Mouse (Mus musculus) CH12.LX (cell line): Measurements from ENCODE around the gene Sec22b. TPM values are rescaled to one million over a fixed set of nuclear protein-coding genes. Genes with fewer than 3 reads are reported as not detected.

ENCODE experiments used
- DNase-seq: peaks from one replicate; pipeline ENCODE4 v3.0.0-alpha.2; 2013; ENCODE audit errors: extremely low read depth
- H3K27ac ChIP-seq: 2 replicates; pipeline ENCODE4 v1.5.1; 2012; ENCODE audit warnings: low read depth, mild to moderate bottlenecking, control low read depth, moderate library complexity; ENCODE audit not compliant: insufficient read depth
- H3K27me3 ChIP-seq: replicated peaks from 2 replicates; pipeline ENCODE3; 2012; ENCODE audit warnings: inconsistent platforms
- H3K36me3 ChIP-seq, 2 experiments: replicated peaks in 1 of 2; 2 replicates each; pipeline versions ENCODE3 to v1.6.1; 2012; ENCODE audit warnings: inconsistent platforms in 1 of 2, low read length in 1 of 2, mild to moderate bottlenecking in 1 of 2, mixed read lengths in 1 of 2, moderate library complexity in 1 of 2; ENCODE audit not compliant: control insufficient read depth in 1 of 2, insufficient read depth in 1 of 2
- H3K4me1 ChIP-seq, 2 experiments: 2 replicates each; pipeline ENCODE4 v1.6.1; 2012; ENCODE audit warnings: inconsistent platforms in 1 of 2, moderate library complexity in 1 of 2; ENCODE audit not compliant: insufficient read depth in 2 of 2, control insufficient read depth in 1 of 2
- H3K4me2 ChIP-seq: 2 replicates; pipeline ENCODE4 v1.6.1; 2012; ENCODE audit warnings: low read depth, mild to moderate bottlenecking, control low read depth; ENCODE audit not compliant: poor library complexity, insufficient read depth, severe bottlenecking
- H3K4me3 ChIP-seq, 3 experiments: fragments of 150-350 bp in 1 of 3; sonication (generic) in 1 of 3; replicated peaks in 1 of 3; 2 replicates each; pipeline versions ENCODE3 to v1.5.1; 2011 to 2012; ENCODE audit warnings: low read depth in 2 of 3, low read length in 2 of 3, mild to moderate bottlenecking in 2 of 3, moderate library complexity in 2 of 3, control low read depth in 1 of 3, improper control_type of control experiment in 1 of 3, inconsistent platforms in 1 of 3, mixed read lengths in 1 of 3; ENCODE audit not compliant: poor library complexity in 1 of 3
- H3K79me2 ChIP-seq: replicated peaks from 2 replicates; pipeline ENCODE4 v1.6.1; 2012; ENCODE audit warnings: mild to moderate bottlenecking, moderate library complexity; ENCODE audit not compliant: control insufficient read depth, poor library complexity, insufficient read depth, severe bottlenecking; ENCODE audit errors: extremely low read depth
- H3K9ac ChIP-seq: 2 replicates; pipeline ENCODE4 v1.6.1; 2012; ENCODE audit warnings: low read depth, mild to moderate bottlenecking, control low read depth, moderate library complexity; ENCODE audit not compliant: insufficient read depth
- H3K9me3 ChIP-seq: replicated peaks from 2 replicates; pipeline ENCODE3; 2012; ENCODE audit warnings: low read length, inconsistent platforms, mixed read lengths
- BHLHE40 ChIP-seq: IDR thresholded peaks from 2 replicates; pipeline ENCODE4 v1.6.1; 2011; ENCODE audit warnings: mild to moderate bottlenecking, low read depth, low read length, improper control_type of control experiment
- CHD1 ChIP-seq: IDR thresholded peaks from 2 replicates; pipeline ENCODE4 v1.6.1; 2012; ENCODE audit warnings: low read depth, low read length, improper control_type of control experiment, inconsistent platforms
- CHD2 ChIP-seq: IDR thresholded peaks from 2 replicates; pipeline ENCODE4 v1.6.1; 2011; ENCODE audit warnings: low read length, improper control_type of control experiment
- E2F4 ChIP-seq: IDR thresholded peaks from 2 replicates; pipeline ENCODE4 v1.6.1; 2011; ENCODE audit warnings: low read depth, low read length, improper control_type of control experiment; ENCODE audit not compliant: insufficient replicate concordance
- EP300 ChIP-seq: IDR thresholded peaks from 2 replicates; pipeline ENCODE4 v1.6.1; 2011; ENCODE audit warnings: low read length, improper control_type of control experiment
- ETS1 ChIP-seq: conservative IDR thresholded peaks from 2 replicates; pipeline ENCODE4 v1.6.1; 2012; ENCODE audit warnings: low read depth, mild to moderate bottlenecking, inconsistent platforms, low read length, improper control_type of control experiment, moderate library complexity
- IRF4 ChIP-seq: IDR thresholded peaks from 2 replicates; pipeline ENCODE4 v1.6.1; 2014; ENCODE audit warnings: low read depth, mild to moderate bottlenecking, inconsistent platforms, low read length, improper control_type of control experiment
- JUN ChIP-seq: IDR thresholded peaks from 2 replicates; pipeline ENCODE4 v1.6.1; 2011; ENCODE audit warnings: low read depth, mild to moderate bottlenecking, low read length, improper control_type of control experiment, moderate library complexity; ENCODE audit not compliant: insufficient read depth
- JUND ChIP-seq: conservative IDR thresholded peaks from 2 replicates; pipeline ENCODE4 v1.6.1; 2011; ENCODE audit warnings: low read depth, low read length, improper control_type of control experiment
- KAT2A ChIP-seq: IDR thresholded peaks from 2 replicates; pipeline ENCODE4 v1.6.1; 2012; ENCODE audit warnings: low read length, improper control_type of control experiment, inconsistent platforms; ENCODE audit not compliant: insufficient replicate concordance
- MAFK ChIP-seq: IDR thresholded peaks from 2 replicates; pipeline ENCODE4 v1.6.1; 2011; ENCODE audit warnings: low read length, improper control_type of control experiment; ENCODE audit not compliant: insufficient replicate concordance
- MAZ ChIP-seq: IDR thresholded peaks from 2 replicates; pipeline ENCODE4 v1.6.1; 2012; ENCODE audit warnings: low read depth, mild to moderate bottlenecking, inconsistent platforms, low read length, improper control_type of control experiment, moderate library complexity
- MEF2A ChIP-seq: IDR thresholded peaks from 2 replicates; pipeline ENCODE4 v1.6.1; 2014; ENCODE audit warnings: low read depth, mild to moderate bottlenecking, inconsistent platforms, low read length, improper control_type of control experiment, borderline replicate concordance
- NELFE ChIP-seq: IDR thresholded peaks from 2 replicates; pipeline ENCODE4 v1.6.1; 2011; ENCODE audit warnings: low read depth, low read length, improper control_type of control experiment
- NRF1 ChIP-seq: IDR thresholded peaks from 2 replicates; pipeline ENCODE4 v1.6.1; 2014; ENCODE audit warnings: low read depth, mild to moderate bottlenecking, inconsistent platforms, low read length, improper control_type of control experiment, moderate library complexity
- PAX5 ChIP-seq: IDR thresholded peaks from 2 replicates; pipeline ENCODE4 v1.6.1; 2012; ENCODE audit warnings: low read length, inconsistent platforms, mixed read lengths
- POLR2AphosphoS2 ChIP-seq: IDR thresholded peaks from 2 replicates; pipeline ENCODE4 v1.6.1; 2011; ENCODE audit warnings: low read depth, low read length, improper control_type of control experiment
- SMC3 ChIP-seq: IDR thresholded peaks from 2 replicates; pipeline ENCODE4 v1.6.1; 2011; ENCODE audit warnings: low read depth, low read length, improper control_type of control experiment
- TBP ChIP-seq: conservative IDR thresholded peaks from 2 replicates; pipeline ENCODE4 v1.6.1; 2011; ENCODE audit warnings: low read depth, low read length, improper control_type of control experiment
- TCF12 ChIP-seq: IDR thresholded peaks from 2 replicates; pipeline ENCODE4 v1.6.1; 2014; ENCODE audit warnings: low read depth, mild to moderate bottlenecking, inconsistent platforms, low read length, improper control_type of control experiment
- UBTF ChIP-seq: IDR thresholded peaks from 2 replicates; pipeline ENCODE4 v1.6.1; 2012; ENCODE audit warnings: low read depth, mild to moderate bottlenecking, inconsistent platforms, low read length, improper control_type of control experiment, moderate library complexity
- USF1 ChIP-seq: IDR thresholded peaks from 2 replicates; pipeline ENCODE4 v1.6.1; 2014; ENCODE audit warnings: low read depth, mild to moderate bottlenecking, inconsistent platforms, low read length, improper control_type of control experiment
- ZKSCAN1 ChIP-seq: IDR thresholded peaks from 2 replicates; pipeline ENCODE4 v1.6.1; 2012; ENCODE audit warnings: low read depth, inconsistent platforms, low read length, improper control_type of control experiment, borderline replicate concordance
- ZNF384 ChIP-seq: IDR thresholded peaks from 2 replicates; pipeline ENCODE4 v1.6.1; 2012; ENCODE audit warnings: low read depth, low read length, improper control_type of control experiment, inconsistent platforms
- dilution Hi-C: fragments of 300-500 bp; cut with MboI; formaldehyde crosslinking; loops from 2 replicates; pipeline ENCODE4 v1.14.3; 2020; ENCODE audit warnings: low sequenced_read_pairs; ENCODE audit not compliant: extremely low pct_unique_long_range_greater_than_20kb, extremely low pct_ligation_motif_present
- in situ Hi-C: fragments of 300-500 bp; cut with MboI; formaldehyde crosslinking; loops from 3 replicates; pipeline ENCODE4 v1.14.3; 2019; ENCODE audit warnings: low sequenced_read_pairs, low pct_ligation_motif_present, low pct_unique_long_range_greater_than_20kb, mixed read lengths
- polyA plus RNA-seq: library from polyadenylated mRNA; unstranded; fragments of >175 nt; gene quantifications from 2 replicates; pipeline ENCODE4 v1.2.1, GENCODE M21; 2012; ENCODE audit warnings: low read depth; ENCODE audit not compliant: insufficient read length
- total RNA-seq, 2 experiments: library from RNA; depleted of rRNA; stranded (reverse); fragments of 300-350 nt in 1 of 2; fragments of >200 nt in 1 of 2; gene quantifications; 2 replicates each; pipeline ENCODE4 v1.2.3; 2012 to 2014

Gene Sec22b
- total and polyA plus RNA-seq, 3 experiments = 42.6 to 82.8 (median 82.4) TPM

- H3K9me3 ChIP-seq = no peaks in the 10 kb centered on the region
- TF ChIP-seq JUND (no peak), NELFE (no peak), MAFK (no peak), ETS1 (no peak), E2F4 (no peak), KAT2A (no peak), ZNF384 (no peak), TBP (no peak), PAX5 (no peak)
- DNase-seq = no peak
- H3K9ac ChIP-seq = no peak overlapping the region
- in situ Hi-C loops (no loop called here), dilution Hi-C loops (no loop called here)
- peaks cover 8% of the 10 kb centered on the region for H3K27me3 ChIP-seq
- peaks cover 5 to 34% of the 10 kb centered on the region in 2 experiments; a peak in 3 of 4 replicates for H3K4me1 ChIP-seq
- H3K27ac ChIP-seq = no peak overlapping the region
- no peak overlapping the region for H3K4me3 ChIP-seq
- no peak overlapping the region for H3K4me2 ChIP-seq
- no peaks in the 10 kb centered on the region for H3K79me2 ChIP-seq
- H3K36me3 ChIP-seq = no peaks in the 10 kb centered on the region
These were observed 43.5 kb downstream of the Sec22b start for GRCm38 (mm10) chr3:97944462-97944861.

- Histone ChIP-seq H3K27ac (no peak overlapping the region), H3K36me3 (no peaks in the 10 kb centered on the region), H3K4me1 (peaks cover 5 to 31% of the 10 kb centered on the region in 2 experiments; a peak in 3 of 4 replicates), H3K4me3 (no peak overlapping the region), H3K27me3 (peaks cover 6% of the 10 kb centered on the region), H3K4me2 (no peak overlapping the region)
- in situ Hi-C loops = no loop called here
- dilution Hi-C loops = no loop called here
- TF ChIP-seq POLR2AphosphoS2 (no peak), JUN (no peak), UBTF (no peak), BHLHE40 (no peak), EP300 (no peak), TCF12 (no peak), PAX5 (no peak), MEF2A (no peak), JUND (no peak), CHD2 (no peak), TBP (no peak), ETS1 (no peak), IRF4 (no peak), ZKSCAN1 (no peak), SMC3 (no peak), USF1 (no peak), NRF1 (no peak), NELFE (no peak), CHD1 (no peak), MAZ (no peak)
- TF ChIP-seq, all 38 proteins: peak for 0
- H3K9ac ChIP-seq = no peak overlapping the region
- no peaks in the 10 kb centered on the region for H3K9me3 ChIP-seq
- DNase-seq = no peak
- no peaks in the 10 kb centered on the region for H3K79me2 ChIP-seq
These were observed 45.4 kb downstream of the Sec22b start for GRCm38 (mm10) chr3:97946439-97946838.
